Mouse (Mus musculus): ENCODE results near the gene Lcorl.

The Lcorl gene

GRCm38 (mm10) chr5:45857254-45858011 is at the start of gene Lcorl:
Gene Lcorl, minus strand, starts transcription at chr5:45857615.
- DNase-seq (ENCODE audit: low spot score): peak; percentile 95

GRCm38 (mm10) chr5:45904683-45905082 is 47.3 kb upstream of the Lcorl start:
- DNase-seq (ENCODE audit: low spot score): no peak

GRCm38 (mm10) chr5:45903246-45903645 is 45.8 kb upstream of the Lcorl start:
- DNase-seq (ENCODE audit: low spot score): no peak

- DNase-seq (ENCODE audit: low spot score): no peak
Measured at GRCm38 (mm10) chr5:45895362-45895761, 37.9 kb upstream of the Lcorl start.

GRCm38 (mm10) chr5:45893696-45894095 is 36.3 kb upstream of the Lcorl start:
- no peak for DNase-seq (ENCODE audit: low spot score)

- no peak for DNase-seq (ENCODE audit: low spot score)
Measured at GRCm38 (mm10) chr5:45876328-45876727, 18.9 kb upstream of the Lcorl start.

GRCm38 (mm10) chr5:45875472-45875871 is 18.1 kb upstream of the Lcorl start:
- no peak for DNase-seq (ENCODE audit: low spot score)

GRCm38 (mm10) chr5:45874284-45875030 is 17.0 kb upstream of the Lcorl start:
- DNase-seq (ENCODE audit: low spot score): no peak

- no peak for DNase-seq (ENCODE audit: low spot score)
Measured at GRCm38 (mm10) chr5:45858368-45858767, 953 bp upstream of the Lcorl start.

GRCm38 (mm10) chr5:45856876-45857253 is 550 bp downstream of the Lcorl start:
- no peak for DNase-seq (ENCODE audit: low spot score)

- DNase-seq (ENCODE audit: low spot score): peak; percentile 45
Measured at GRCm38 (mm10) chr5:45856303-45856821, 1.1 kb downstream of the Lcorl start.

GRCm38 (mm10) chr5:45855526-45856302 is 1.7 kb downstream of the Lcorl start:
- peak; percentile 5 for DNase-seq (ENCODE audit: low spot score)

- DNase-seq (ENCODE audit: low spot score): no peak
Measured at GRCm38 (mm10) chr5:45844723-45845122, 12.7 kb downstream of the Lcorl start.

- no peak for DNase-seq (ENCODE audit: low spot score)
Measured at GRCm38 (mm10) chr5:45835131-45835530, 22.3 kb downstream of the Lcorl start.

GRCm38 (mm10) chr5:45811527-45811926 is 45.9 kb downstream of the Lcorl start:
- no peak for DNase-seq (ENCODE audit: low spot score)

GRCm38 (mm10) chr5:45791864-45792263 is 65.6 kb downstream of the Lcorl start:
- no peak for DNase-seq (ENCODE audit: low spot score)

GRCm38 (mm10) chr5:45790221-45790620 is 67.2 kb downstream of the Lcorl start:
- no peak for DNase-seq (ENCODE audit: low spot score)

- DNase-seq (ENCODE audit: low spot score): no peak
Measured at GRCm38 (mm10) chr5:45757502-45758121, 99.8 kb downstream of the Lcorl start.

- DNase-seq (ENCODE audit: low spot score): no peak
Measured at GRCm38 (mm10) chr5:45737911-45738310, 119.5 kb downstream of the Lcorl start.

- DNase-seq (ENCODE audit: low spot score): no peak
Measured at GRCm38 (mm10) chr5:45733751-45734150, 123.7 kb downstream of the Lcorl start.

- no peak for DNase-seq (ENCODE audit: low spot score)
Measured at GRCm38 (mm10) chr5:45718848-45719488, 138.4 kb downstream of the Lcorl start.
